Mouse (Mus musculus) olfactory bulb, adult 2 months (tissue): ENCODE results near the gene Ndufaf4.

Source experiments
- CTCF ChIP-seq: fragments of 200-500 bp; IDR thresholded peaks from 2 replicates; pipeline ENCODE4 v1.5.1; 2012; ENCODE audit warnings: low read depth, mild to moderate bottlenecking, low read length, moderate library complexity; ENCODE audit not compliant: insufficient read depth
- POLR2A ChIP-seq: fragments of 200-500 bp; IDR thresholded peaks from 2 replicates; pipeline ENCODE4 v1.6.1; 2012; ENCODE audit warnings: mild to moderate bottlenecking, low read depth, low read length, moderate library complexity; ENCODE audit not compliant: insufficient read depth

GRCm38 (mm10) chr4:24942728-24943424 is 45.0 kb downstream of the Ndufaf4 start:
- TF ChIP-seq CTCF: no peak
- TF ChIP-seq POLR2A: no peak
